Mouse (Mus musculus): ENCODE measurements at regions not wholly inside any gene's neighbourhood (a gene's known extent, or its start where the extent isn't known, plus 50 kb on each side); places are given as distances from the start of the nearest gene placed in this dataset.

- no peak for TF ChIP-seq MAX (IDR thresholded peaks at IDR 0.05)
- peak; percentile 72 for TF ChIP-seq USF1 (IDR thresholded peaks at IDR 0.05; ENCODE audit: low read depth)
- no peak overlapping the region for H3K4me3 ChIP-seq (ENCODE audit: insufficient read depth, poor library complexity, severe bottlenecking)
- no peaks in the 10 kb centered on the region for H3K79me3 ChIP-seq (ENCODE audit: low read depth)
- no peaks in the 10 kb centered on the region for H3K27me3 ChIP-seq (ENCODE audit: control insufficient read depth, insufficient read depth, insufficient read length)
- no peak overlapping the region for H3ac ChIP-seq (ENCODE audit: control insufficient read depth, insufficient read length, low read depth)
- H3K79me2 ChIP-seq (ENCODE audit: control insufficient read depth, insufficient read depth) = no peaks in the 10 kb centered on the region
- H3K36me3 ChIP-seq (ENCODE audit: control insufficient read depth, insufficient read depth) = no peaks in the 10 kb centered on the region
Observed at GRCm38 (mm10) chr6:143561316-143562088, 394.5 kb downstream of the Etnk1 start.

- no peaks in the 10 kb centered on the region for H3K27me3 ChIP-seq (ENCODE audit: control insufficient read depth, insufficient read depth, insufficient read length)
- no peaks in the 10 kb centered on the region for H3K36me3 ChIP-seq (ENCODE audit: control insufficient read depth, insufficient read depth)
- H3ac ChIP-seq (ENCODE audit: control insufficient read depth, insufficient read length, low read depth) = no peak overlapping the region
- TF ChIP-seq CEBPB (IDR thresholded peaks at IDR 0.05; ENCODE audit: low read depth) (no peak), MAX (IDR thresholded peaks at IDR 0.05) (no peak), CTCF (IDR thresholded peaks at IDR 0.05; ENCODE audit: control insufficient read depth, insufficient read depth, insufficient read length) (no peak), FOSL1 (IDR thresholded peaks at IDR 0.05; ENCODE audit: insufficient read depth, low read length, poor library complexity, severe bottlenecking) (no peak), MYOG (IDR thresholded peaks at IDR 0.05; ENCODE audit: control insufficient read depth, extremely low read depth, insufficient read length) (no peak), USF1 (IDR thresholded peaks at IDR 0.05; ENCODE audit: low read depth) (no peak), MYOD1 (IDR thresholded peaks at IDR 0.05; ENCODE audit: control insufficient read depth, insufficient read length, low read depth) (no peak)
- H3K79me3 ChIP-seq (ENCODE audit: low read depth) = no peaks in the 10 kb centered on the region
- no peaks in the 10 kb centered on the region for H3K79me2 ChIP-seq (ENCODE audit: control insufficient read depth, insufficient read depth)
- H3K4me3 ChIP-seq (ENCODE audit: insufficient read depth, poor library complexity, severe bottlenecking) = no peak overlapping the region
Observed at GRCm38 (mm10) chr6:143571356-143572115, 404.5 kb downstream of the Etnk1 start.

GRCm38 (mm10) chr6:143579223-143579622 is 412.2 kb downstream of the Etnk1 start:
- Histone ChIP-seq H3K79me2 (ENCODE audit: control insufficient read depth, insufficient read depth) (no peaks in the 10 kb centered on the region), H3K36me3 (ENCODE audit: control insufficient read depth, insufficient read depth) (no peaks in the 10 kb centered on the region), H3ac (ENCODE audit: control insufficient read depth, insufficient read length, low read depth) (no peak overlapping the region), H3K27me3 (ENCODE audit: control insufficient read depth, insufficient read depth, insufficient read length) (no peaks in the 10 kb centered on the region), H3K4me3 (ENCODE audit: insufficient read depth, poor library complexity, severe bottlenecking) (no peak overlapping the region), H3K79me3 (ENCODE audit: low read depth) (no peaks in the 10 kb centered on the region)
- TF ChIP-seq CTCF (IDR thresholded peaks at IDR 0.05; ENCODE audit: control insufficient read depth, insufficient read depth, insufficient read length) = no peak
- TF ChIP-seq MAX (IDR thresholded peaks at IDR 0.05) = no peak

- H3K4me3 ChIP-seq (ENCODE audit: insufficient read depth, poor library complexity, severe bottlenecking) = no peak overlapping the region
- no peaks in the 10 kb centered on the region for H3K36me3 ChIP-seq (ENCODE audit: control insufficient read depth, insufficient read depth)
- no peak overlapping the region for H3ac ChIP-seq (ENCODE audit: control insufficient read depth, insufficient read length, low read depth)
- H3K79me3 ChIP-seq (ENCODE audit: low read depth) = no peaks in the 10 kb centered on the region
- no peak for TF ChIP-seq CEBPB (IDR thresholded peaks at IDR 0.05; ENCODE audit: low read depth)
- no peak for TF ChIP-seq CTCF (IDR thresholded peaks at IDR 0.05; ENCODE audit: control insufficient read depth, insufficient read depth, insufficient read length)
- no peak for TF ChIP-seq MYOG (IDR thresholded peaks at IDR 0.05; ENCODE audit: control insufficient read depth, extremely low read depth, insufficient read length)
- no peak for TF ChIP-seq FOSL1 (IDR thresholded peaks at IDR 0.05; ENCODE audit: insufficient read depth, low read length, poor library complexity, severe bottlenecking)
- TF ChIP-seq USF1 (IDR thresholded peaks at IDR 0.05; ENCODE audit: low read depth) = no peak
- no peak for TF ChIP-seq MAX (IDR thresholded peaks at IDR 0.05)
- no peaks in the 10 kb centered on the region for H3K27me3 ChIP-seq (ENCODE audit: control insufficient read depth, insufficient read depth, insufficient read length)
- H3K79me2 ChIP-seq (ENCODE audit: control insufficient read depth, insufficient read depth) = no peaks in the 10 kb centered on the region
Observed at GRCm38 (mm10) chr6:143589666-143590065, 422.6 kb downstream of the Etnk1 start.

GRCm38 (mm10) chr6:143590231-143590630 is 423.2 kb downstream of the Etnk1 start:
- Histone ChIP-seq H3ac (ENCODE audit: control insufficient read depth, insufficient read length, low read depth) (no peak overlapping the region), H3K36me3 (ENCODE audit: control insufficient read depth, insufficient read depth) (no peaks in the 10 kb centered on the region), H3K4me3 (ENCODE audit: insufficient read depth, poor library complexity, severe bottlenecking) (no peak overlapping the region), H3K79me2 (ENCODE audit: control insufficient read depth, insufficient read depth) (no peaks in the 10 kb centered on the region), H3K79me3 (ENCODE audit: low read depth) (no peaks in the 10 kb centered on the region), H3K27me3 (ENCODE audit: control insufficient read depth, insufficient read depth, insufficient read length) (no peaks in the 10 kb centered on the region)
- TF ChIP-seq FOSL1 (IDR thresholded peaks at IDR 0.05; ENCODE audit: insufficient read depth, low read length, poor library complexity, severe bottlenecking) (no peak), MYOG (IDR thresholded peaks at IDR 0.05; ENCODE audit: control insufficient read depth, extremely low read depth, insufficient read length) (no peak), USF1 (IDR thresholded peaks at IDR 0.05; ENCODE audit: low read depth) (no peak), MAX (IDR thresholded peaks at IDR 0.05) (no peak), CEBPB (IDR thresholded peaks at IDR 0.05; ENCODE audit: low read depth) (no peak)

- Histone ChIP-seq H3K79me2 (ENCODE audit: control insufficient read depth, insufficient read depth) (no peaks in the 10 kb centered on the region), H3K79me3 (ENCODE audit: low read depth) (no peaks in the 10 kb centered on the region), H3K4me3 (ENCODE audit: insufficient read depth, poor library complexity, severe bottlenecking) (no peak overlapping the region), H3K36me3 (ENCODE audit: control insufficient read depth, insufficient read depth) (no peaks in the 10 kb centered on the region), H3ac (ENCODE audit: control insufficient read depth, insufficient read length, low read depth) (no peak overlapping the region), H3K27me3 (ENCODE audit: control insufficient read depth, insufficient read depth, insufficient read length) (no peaks in the 10 kb centered on the region)
- TF ChIP-seq MYOG (IDR thresholded peaks at IDR 0.05; ENCODE audit: control insufficient read depth, extremely low read depth, insufficient read length) = no peak
- no peak for TF ChIP-seq CEBPB (IDR thresholded peaks at IDR 0.05; ENCODE audit: low read depth)
Observed at GRCm38 (mm10) chr6:143592490-143592889, 425.5 kb downstream of the Etnk1 start.
